Mouse (Mus musculus) central nervous system, embryonic 14 days (tissue): ENCODE results near the gene Sbpl. TPM values are rescaled to one million over a fixed set of nuclear protein-coding genes. Genes with fewer than 3 reads are reported as not detected.

Source experiments
- polyA plus RNA-seq: library from polyadenylated mRNA; depleted of rRNA; stranded (reverse); fragments of >200 nt; gene quantifications from 2 replicates; pipeline ENCODE4 v1.2.3, GENCODE M21; 2012; rRNA removed

The Sbpl gene
- not detected in 2 replicates for polyA plus RNA-seq

DNA sequence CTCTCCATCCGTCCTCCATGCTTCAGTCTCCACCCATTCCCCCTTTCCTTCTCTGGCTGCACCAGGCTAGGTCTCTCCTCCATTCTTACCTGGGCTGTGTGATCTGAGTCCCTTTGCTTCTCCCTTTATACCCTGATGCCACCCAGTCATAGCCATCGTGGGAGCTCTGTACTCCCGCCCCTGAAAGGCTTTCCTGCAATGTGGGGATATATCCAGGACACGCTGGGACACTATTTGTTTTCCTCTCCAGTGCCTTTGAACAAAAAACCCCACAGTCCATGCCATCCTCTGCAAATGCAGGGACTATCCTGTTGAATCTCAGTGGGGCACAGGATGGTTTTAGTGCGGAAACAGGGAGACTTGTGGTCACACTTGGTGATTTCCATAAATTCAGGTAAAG lies at the start of gene Sbpl:
Sbpl (minus strand) TSS at position 101 of the 400 bp plus-strand sequence.

GRCm38 (mm10) chr17:23997901-23998300 lies 42.8 kb upstream of the Sbpl start, which contains the start of gene Prss22:
TSS of gene Prss22 (minus strand) at chr17:23998100.

DNA sequence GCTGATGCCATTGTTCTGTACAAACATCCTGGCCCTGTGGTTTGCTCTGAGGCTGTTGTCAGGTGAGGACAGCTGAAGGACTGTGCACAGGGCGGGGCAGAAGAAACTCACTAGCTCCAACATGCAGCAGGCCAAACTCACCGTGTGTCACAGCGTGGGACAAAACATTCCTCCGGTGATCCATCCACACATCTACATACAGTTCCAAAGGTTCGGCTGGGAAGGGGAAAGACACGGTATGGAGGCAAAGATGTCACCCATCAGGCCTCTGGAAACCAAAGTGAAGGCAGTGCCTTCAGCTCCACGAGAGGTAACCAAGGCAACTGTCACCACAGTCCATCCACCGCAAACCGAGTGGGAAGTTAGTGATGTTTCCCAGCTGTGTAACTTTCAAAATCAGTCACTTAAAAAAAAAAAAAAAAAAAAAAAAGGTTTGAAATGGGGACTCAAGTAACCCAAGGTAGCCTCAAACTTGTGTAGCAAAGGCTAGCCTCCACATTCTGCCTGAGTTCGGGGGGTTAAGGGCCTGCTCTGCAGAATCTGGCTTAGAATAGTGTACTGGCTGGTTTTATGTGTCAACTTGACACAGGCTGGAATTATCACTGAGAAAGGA lies 25.3 kb upstream of the Sbpl start, which contains the start of gene Prss30:
Prss30 (minus strand) TSS at position 270 of the 613 bp plus-strand sequence.

GRCm38 (mm10) chr17:23941372-23941771 lies 13.7 kb downstream of the Sbpl start, which contains the start of gene Sbp:
TSS of gene Sbp (plus strand) at chr17:23941672.

DNA sequence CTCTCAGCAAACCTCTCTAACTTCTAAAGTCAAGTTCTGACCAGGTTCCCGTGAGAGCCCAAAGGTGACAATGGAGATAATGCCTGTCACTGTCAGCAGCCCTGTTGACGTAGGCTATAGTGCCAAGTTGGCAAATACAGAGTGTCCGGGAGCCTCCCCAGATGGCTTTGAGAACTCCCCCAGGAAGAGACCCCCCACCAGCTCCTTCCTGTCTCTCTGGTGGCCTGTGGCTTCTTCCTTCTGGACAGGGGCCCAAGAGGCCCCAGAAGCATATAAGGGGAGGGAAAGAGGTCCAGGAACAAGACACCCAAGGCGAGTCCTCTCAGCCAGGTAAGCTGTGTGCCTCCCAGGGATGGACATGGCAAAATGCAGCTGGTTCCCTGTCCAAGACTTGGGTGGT lies 37.9 kb downstream of the Sbpl start, which contains the start of gene Dcpp3:
Dcpp3 (plus strand) TSS at position 301 of the 400 bp plus-strand sequence.

Other genes starting within 250 kb of the Sbpl start
- 0.15 and 0.78 TPM in 2 replicates for gene 1520401A03Rik, start 232.5 kb downstream of the Sbpl start, polyA plus RNA-seq
- gene Pkmyt1, start 228.9 kb downstream of the Sbpl start, polyA plus RNA-seq = 38.5 and 40.6 TPM in 2 replicates
- gene Paqr4, start 214.4 kb downstream of the Sbpl start, polyA plus RNA-seq = 23.6 and 25.2 TPM in 2 replicates
- gene Kremen2, start 209.4 kb downstream of the Sbpl start, polyA plus RNA-seq = 1.1 and 6.0 TPM in 2 replicates
- gene Flywch1, start 183.7 kb downstream of the Sbpl start, polyA plus RNA-seq = 97.4 and 99.1 TPM in 2 replicates
- 44.8 and 54.5 TPM in 2 replicates for gene Flywch2, start 169.2 kb downstream of the Sbpl start, polyA plus RNA-seq
- 634 and 697 TPM in 2 replicates for gene Srrm2, start 164.7 kb downstream of the Sbpl start, polyA plus RNA-seq
- 905 and 997 TPM in 2 replicates for gene Elob, start 126.1 kb downstream of the Sbpl start, polyA plus RNA-seq
- gene Prss33, start 119.2 kb downstream of the Sbpl start, polyA plus RNA-seq = 0.31 and 0.74 TPM in 2 replicates
- 0.10 and 0.16 TPM in 2 replicates for gene Prss32, start 111.4 kb downstream of the Sbpl start, polyA plus RNA-seq
- gene Prss41, start 111.1 kb downstream of the Sbpl start, polyA plus RNA-seq = 1.9 TPM in 2 replicates
- gene Prss21, start 87.2 kb downstream of the Sbpl start, polyA plus RNA-seq = not detected in 2 replicates
- 0.23 TPM in 1 of 2 replicates, not detected in the other for gene Dcpp1, start 74.4 kb downstream of the Sbpl start, polyA plus RNA-seq
- not detected in 2 replicates for gene Dcpp2, start 74.4 kb downstream of the Sbpl start, polyA plus RNA-seq
- gene Dcpp3, start 37.8 kb downstream of the Sbpl start, polyA plus RNA-seq = 0.33 TPM in 1 of 2 replicates, not detected in the other
- gene Sbp, start 13.6 kb downstream of the Sbpl start, polyA plus RNA-seq = not detected in 2 replicates
- 0.04 TPM in 1 of 2 replicates, not detected in the other for gene Prss30, start 25.3 kb upstream of the Sbpl start, polyA plus RNA-seq
- 0.24 TPM in 1 of 2 replicates, not detected in the other for gene Prss22, start 42.8 kb upstream of the Sbpl start, polyA plus RNA-seq
- 0.16 TPM in 1 of 2 replicates, not detected in the other for gene Prss27, start 82.9 kb upstream of the Sbpl start, polyA plus RNA-seq
- 62.4 and 69.4 TPM in 2 replicates for gene Kctd5, start 118.2 kb upstream of the Sbpl start, polyA plus RNA-seq
- gene Pdpk1, start 195.7 kb upstream of the Sbpl start, polyA plus RNA-seq = 26.1 and 27.1 TPM in 2 replicates
- 32.9 and 37.8 TPM in 2 replicates for gene Amdhd2, start 208.5 kb upstream of the Sbpl start, polyA plus RNA-seq
- 897 and 975 TPM in 2 replicates for gene Atp6v0c, start 214.4 kb upstream of the Sbpl start, polyA plus RNA-seq